Mouse (Mus musculus) kidney, embryonic 15.5 days (tissue): ENCODE measurements at regions not wholly inside any gene's neighbourhood (a gene's known extent, or its start where the extent isn't known, plus 50 kb on each side); places are given as distances from the start of the nearest gene placed in this dataset.

Experiments
- ATAC-seq: fragments of 200-750 bp; cut with Nextera tagmentation; replicated peaks from 2 replicates; pipeline ENCODE4 v1.8.0; 2017; ENCODE audit warnings: moderate TSS enrichment; ENCODE audit not compliant: low FRiP score
- H3K27ac ChIP-seq: fragments of 300-500 bp; sonication (generic); 2 replicates; pipeline ENCODE4 v1.5.1; 2015; ENCODE audit warnings: mild to moderate bottlenecking, inconsistent platforms
- H3K27me3 ChIP-seq: fragments of 300-500 bp; sonication (generic); 2 replicates; pipeline ENCODE4 v1.6.1; 2015; ENCODE audit warnings: inconsistent platforms
- H3K36me3 ChIP-seq: fragments of 300-500 bp; sonication (generic); 2 replicates; pipeline ENCODE4 v1.6.1; 2015; ENCODE audit warnings: inconsistent platforms
- H3K4me1 ChIP-seq: fragments of 300-500 bp; sonication (generic); 2 replicates; pipeline ENCODE4 v1.6.1; 2015; ENCODE audit warnings: inconsistent platforms
- H3K4me2 ChIP-seq: fragments of 300-500 bp; sonication (generic); 2 replicates; pipeline ENCODE4 v1.6.1; 2015; ENCODE audit warnings: moderate library complexity, mild to moderate bottlenecking, inconsistent platforms
- H3K4me3 ChIP-seq: fragments of 300-500 bp; sonication (generic); replicated peaks from 2 replicates; pipeline ENCODE4 v1.5.1; 2015; ENCODE audit warnings: mild to moderate bottlenecking, inconsistent platforms
- H3K9ac ChIP-seq: fragments of 300-500 bp; sonication (generic); 2 replicates; pipeline ENCODE4 v1.6.1; 2015; ENCODE audit warnings: mild to moderate bottlenecking, inconsistent platforms
- H3K9me3 ChIP-seq: fragments of 300-500 bp; sonication (generic); replicated peaks from 2 replicates; pipeline ENCODE4 v1.6.1; 2016; ENCODE audit warnings: inconsistent platforms
- WGBS: fragments of 180-500 bp; shearing (Covaris S2); methylation state at CpG from one replicate; pipeline ENCODE4 v1.1.7; 2015; ENCODE audit warnings: mixed read lengths; 5-methylcytosine and 5-hydroxymethylcytosine counted together

DNA sequence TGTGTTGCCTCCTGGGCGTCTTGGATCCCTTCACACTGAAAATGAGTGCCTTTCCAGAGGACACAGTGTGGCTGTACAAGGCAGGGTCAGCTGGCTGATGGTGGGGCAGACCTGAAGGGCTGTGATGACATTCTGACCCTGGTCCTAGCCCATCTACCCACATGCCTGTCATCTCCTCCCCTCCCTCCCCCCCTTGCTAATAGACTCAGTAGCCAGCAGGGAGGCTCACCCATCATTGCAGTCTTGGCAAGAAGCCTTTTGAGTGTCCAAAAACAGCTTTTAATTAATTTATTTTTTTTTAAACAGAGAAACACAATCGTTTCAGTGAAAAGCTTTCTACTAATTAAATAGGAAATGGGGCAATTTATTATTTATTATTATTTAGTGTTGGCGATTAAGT is 67.0 kb upstream of the Ssx2ip start:
- H3K36me3 ChIP-seq, result no peaks in the 10 kb centered on the region
- H3K9ac ChIP-seq, result no peak overlapping the region
- no peak overlapping the region for H3K4me3 ChIP-seq
- no peaks in the 10 kb centered on the region for H3K27me3 ChIP-seq
- peaks cover 10% of the 10 kb centered on the region for H3K4me1 ChIP-seq
- no peak overlapping the region for H3K27ac ChIP-seq
- ATAC-seq, result no peak
- peak overlapping the region; percentile 52 for H3K4me2 ChIP-seq
- H3K9me3 ChIP-seq, result no peaks in the 10 kb centered on the region
- WGBS, result 45% methylated on average over 3 of the region's 3 CpGs

DNA sequence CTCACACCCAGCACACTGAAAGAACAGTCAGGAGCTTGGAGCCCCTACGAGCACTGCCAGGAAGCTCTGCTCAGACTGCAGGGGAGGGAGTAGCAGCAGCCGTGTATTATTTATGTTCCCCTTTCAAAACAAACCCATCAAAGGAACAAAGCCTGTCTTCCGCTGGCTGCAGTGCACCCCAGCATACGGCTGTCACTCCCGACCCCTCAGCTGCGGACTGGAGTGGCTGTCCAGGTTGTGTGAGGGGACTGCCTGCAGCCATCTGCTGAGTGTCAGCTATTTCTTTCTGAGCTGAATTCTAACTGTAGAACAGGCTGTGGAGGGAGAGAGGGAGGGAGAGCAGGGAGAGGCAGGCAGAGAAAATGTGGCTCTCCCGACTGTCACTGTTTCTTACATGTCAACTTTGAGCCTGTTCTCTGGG is 66.6 kb upstream of the Ssx2ip start:
- H3K4me2 ChIP-seq, result peak overlapping the region; percentile 52
- peaks cover 10% of the 10 kb centered on the region for H3K4me1 ChIP-seq
- H3K9ac ChIP-seq, result no peak overlapping the region
- no peak; the same call in 1 of the 2 replicates for ATAC-seq
- H3K36me3 ChIP-seq, result no peaks in the 10 kb centered on the region
- 6% methylated on average over 7 of the region's 7 CpGs for WGBS
- H3K4me3 ChIP-seq, result peak overlapping the region; percentile 25
- H3K9me3 ChIP-seq, result no peaks in the 10 kb centered on the region
- no peaks in the 10 kb centered on the region for H3K27me3 ChIP-seq
- H3K27ac ChIP-seq, result peak overlapping the region; percentile 59; the same call in 1 of the 2 replicates

DNA sequence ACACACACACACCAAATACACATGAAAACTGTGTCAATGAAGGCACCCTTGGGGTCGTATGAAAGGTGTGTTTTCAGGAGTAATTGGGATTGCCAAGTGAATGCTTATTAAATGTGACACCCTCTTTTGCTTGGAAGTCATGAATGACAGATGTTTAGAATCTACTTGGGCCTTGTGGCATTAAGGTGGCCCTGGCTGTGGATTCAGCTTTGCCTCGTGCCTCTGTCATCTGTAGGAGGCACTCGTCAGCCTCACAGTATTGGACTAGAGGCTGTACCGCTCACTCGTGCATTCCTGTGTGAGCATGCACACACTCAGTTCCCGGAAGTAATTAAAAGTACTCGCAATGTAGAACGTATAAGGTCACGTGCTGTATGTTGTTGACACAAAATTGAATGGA is 66.0 kb upstream of the Ssx2ip start:
- Histone ChIP-seq H3K4me3 (no peak overlapping the region), H3K27ac (no peak overlapping the region), H3K9ac (no peak overlapping the region), H3K36me3 (no peaks in the 10 kb centered on the region), H3K4me2 (no peak overlapping the region), H3K9me3 (no peaks in the 10 kb centered on the region), H3K4me1 (peaks cover 10% of the 10 kb centered on the region), H3K27me3 (no peaks in the 10 kb centered on the region)
- ATAC-seq, result no peak
- WGBS, result 76% methylated on average over 9 of the region's 9 CpGs

DNA sequence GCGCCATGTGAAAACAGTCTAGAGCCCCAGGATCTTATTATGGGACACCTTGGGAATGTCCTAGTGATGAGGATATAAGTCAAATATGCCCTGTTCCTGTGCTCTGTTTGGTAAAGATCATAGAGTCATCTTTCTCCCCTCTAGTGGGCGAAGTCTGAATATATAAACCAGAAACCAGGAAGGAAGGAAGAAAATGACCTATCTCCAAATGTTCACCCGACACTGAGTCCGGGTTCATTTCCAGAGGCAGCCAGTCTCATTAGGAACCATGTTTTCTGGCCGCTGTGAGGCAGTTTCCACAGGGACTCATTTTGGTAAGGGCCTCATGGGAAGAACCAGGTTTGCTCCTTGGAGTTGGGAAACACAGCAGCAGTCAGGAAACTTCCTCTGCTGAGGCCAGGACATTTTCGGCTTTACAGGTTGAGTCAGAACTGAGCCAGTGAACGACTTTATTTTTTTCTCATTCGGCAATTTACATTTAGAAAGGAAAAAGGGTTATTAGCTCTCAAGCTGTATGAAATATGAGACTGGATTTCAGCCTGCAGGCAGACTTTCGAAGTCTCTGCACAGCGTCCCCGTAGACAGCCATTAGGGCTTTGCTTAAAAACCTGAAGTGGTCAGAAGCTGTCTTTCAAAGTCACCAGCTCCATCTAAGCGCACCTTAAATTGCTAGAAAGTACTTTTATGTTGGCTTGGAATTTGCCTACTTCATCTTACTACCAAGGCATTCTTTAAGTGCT is 64.0 kb upstream of the Ssx2ip start:
- Histone ChIP-seq H3K4me1 (peaks cover 13% of the 10 kb centered on the region), H3K4me2 (no peak overlapping the region), H3K27ac (no peak overlapping the region), H3K27me3 (no peaks in the 10 kb centered on the region), H3K4me3 (no peak overlapping the region), H3K36me3 (no peaks in the 10 kb centered on the region), H3K9me3 (no peaks in the 10 kb centered on the region), H3K9ac (no peak overlapping the region)
- 63% methylated on average over 12 of the region's 12 CpGs for WGBS
- no peak for ATAC-seq

DNA sequence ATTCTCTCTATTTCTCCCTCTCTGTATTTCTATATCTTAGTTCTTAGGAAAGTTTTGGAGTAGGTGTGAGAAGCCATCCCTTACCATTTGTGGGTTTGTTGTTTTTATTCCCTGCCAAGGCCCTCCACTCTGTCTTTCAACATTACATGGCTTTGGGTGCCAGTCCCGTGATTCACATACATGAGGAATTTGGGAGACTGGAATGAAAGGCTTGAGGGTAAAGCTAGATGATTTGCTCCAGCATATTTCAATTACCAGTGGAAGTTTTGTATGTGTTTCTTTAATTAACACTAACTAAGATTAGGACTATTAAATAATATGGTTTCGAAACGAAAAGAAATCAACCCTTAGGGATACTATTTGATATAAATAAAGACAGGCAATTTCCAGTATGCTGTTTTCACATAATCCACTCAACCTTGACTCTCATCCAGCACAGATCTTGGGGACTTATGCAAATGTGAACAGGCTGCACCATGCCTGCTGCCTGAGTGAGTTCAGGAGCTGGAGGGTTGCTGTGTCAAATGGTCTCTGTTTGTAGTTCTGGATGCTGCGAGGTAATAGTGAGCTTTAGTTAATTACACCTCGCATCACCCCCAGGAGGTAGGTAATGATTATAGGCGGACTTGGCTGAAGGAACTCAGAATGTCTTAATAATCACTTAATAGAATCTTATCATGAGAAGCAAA is 62.6 kb upstream of the Ssx2ip start:
- no peaks in the 10 kb centered on the region for H3K9me3 ChIP-seq
- no peak overlapping the region for H3K27ac ChIP-seq
- no peaks in the 10 kb centered on the region for H3K36me3 ChIP-seq
- no peak overlapping the region for H3K9ac ChIP-seq
- no peak overlapping the region for H3K4me2 ChIP-seq
- no peak overlapping the region for H3K4me3 ChIP-seq
- no peak for ATAC-seq
- H3K27me3 ChIP-seq, result no peaks in the 10 kb centered on the region
- peaks cover 14% of the 10 kb centered on the region for H3K4me1 ChIP-seq
- WGBS, result 68% methylated on average over 6 of the region's 6 CpGs

DNA sequence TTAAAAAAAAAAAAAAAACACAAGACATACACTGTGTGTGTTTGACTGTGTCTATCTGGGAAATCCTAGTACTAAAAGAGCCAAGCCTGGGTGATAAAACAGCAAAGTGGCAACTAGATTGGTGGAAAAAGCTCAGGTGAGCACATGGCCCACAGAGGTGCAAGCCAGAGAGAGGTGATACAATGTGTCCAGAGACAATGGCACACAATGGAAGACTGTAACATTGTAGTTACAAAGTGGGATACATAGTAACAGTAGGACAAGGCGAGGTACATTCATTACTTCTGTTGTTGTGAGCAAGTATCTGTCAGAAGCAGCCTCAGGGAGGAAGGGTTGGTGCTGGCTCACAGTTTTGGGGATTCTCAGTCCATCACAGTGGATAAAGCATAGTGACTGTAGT is 61.7 kb upstream of the Ssx2ip start:
- H3K9me3 ChIP-seq, result no peaks in the 10 kb centered on the region
- 80% methylated on average over 1 of the region's 1 CpGs for WGBS
- peaks cover 10% of the 10 kb centered on the region for H3K4me1 ChIP-seq
- H3K36me3 ChIP-seq, result no peaks in the 10 kb centered on the region
- no peaks in the 10 kb centered on the region for H3K27me3 ChIP-seq
- no peak overlapping the region for H3K9ac ChIP-seq
- no peak overlapping the region for H3K27ac ChIP-seq
- no peak overlapping the region for H3K4me3 ChIP-seq
- ATAC-seq, result no peak
- H3K4me2 ChIP-seq, result no peak overlapping the region

DNA sequence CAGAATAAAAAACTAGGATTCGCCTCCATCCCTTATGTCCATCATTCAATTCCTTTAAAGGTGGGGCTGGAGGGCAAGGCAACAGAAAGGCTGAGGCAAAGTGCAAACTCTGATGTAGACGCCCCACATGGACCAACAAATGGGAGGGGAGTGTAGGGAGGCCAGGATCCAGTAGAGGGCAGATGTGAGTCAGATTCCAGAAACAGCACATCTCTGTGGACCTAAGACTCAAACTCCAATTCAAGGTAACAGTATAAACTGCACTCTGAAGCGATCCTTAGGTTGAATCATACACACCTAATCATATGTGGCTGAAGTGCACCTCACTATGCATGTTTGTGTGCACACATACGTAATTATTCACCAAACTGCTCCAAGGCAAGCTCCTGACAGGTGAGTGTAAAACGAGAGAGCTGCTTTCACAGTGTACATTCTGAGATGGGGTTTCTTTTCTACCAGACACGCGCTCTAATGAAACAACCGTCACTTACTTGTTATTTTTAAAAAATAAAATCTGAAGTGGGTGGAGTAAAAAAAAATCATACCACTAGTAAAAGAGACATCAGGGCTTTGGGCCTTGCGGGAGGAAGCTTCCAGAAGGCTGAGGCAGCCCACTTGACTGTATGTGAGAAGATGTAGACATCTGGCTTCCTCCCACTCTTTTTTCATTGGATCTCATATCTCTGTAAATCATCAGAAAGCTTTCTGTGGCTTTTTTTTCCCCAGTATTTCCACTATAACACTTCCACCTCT is 60.6 kb upstream of the Ssx2ip start:
- no peak overlapping the region for H3K4me2 ChIP-seq
- H3K4me1 ChIP-seq, result peaks cover 4% of the 10 kb centered on the region; the same call in 1 of the 2 replicates
- H3K9ac ChIP-seq, result no peak overlapping the region
- H3K4me3 ChIP-seq, result no peak overlapping the region
- ATAC-seq, result 0 out of 2 replicates have a peak, but pooled peaks have one; percentile 30
- 59% methylated on average over 9 of the region's 9 CpGs for WGBS
- H3K36me3 ChIP-seq, result no peaks in the 10 kb centered on the region
- H3K9me3 ChIP-seq, result no peaks in the 10 kb centered on the region
- H3K27ac ChIP-seq, result no peak overlapping the region
- H3K27me3 ChIP-seq, result no peaks in the 10 kb centered on the region

DNA sequence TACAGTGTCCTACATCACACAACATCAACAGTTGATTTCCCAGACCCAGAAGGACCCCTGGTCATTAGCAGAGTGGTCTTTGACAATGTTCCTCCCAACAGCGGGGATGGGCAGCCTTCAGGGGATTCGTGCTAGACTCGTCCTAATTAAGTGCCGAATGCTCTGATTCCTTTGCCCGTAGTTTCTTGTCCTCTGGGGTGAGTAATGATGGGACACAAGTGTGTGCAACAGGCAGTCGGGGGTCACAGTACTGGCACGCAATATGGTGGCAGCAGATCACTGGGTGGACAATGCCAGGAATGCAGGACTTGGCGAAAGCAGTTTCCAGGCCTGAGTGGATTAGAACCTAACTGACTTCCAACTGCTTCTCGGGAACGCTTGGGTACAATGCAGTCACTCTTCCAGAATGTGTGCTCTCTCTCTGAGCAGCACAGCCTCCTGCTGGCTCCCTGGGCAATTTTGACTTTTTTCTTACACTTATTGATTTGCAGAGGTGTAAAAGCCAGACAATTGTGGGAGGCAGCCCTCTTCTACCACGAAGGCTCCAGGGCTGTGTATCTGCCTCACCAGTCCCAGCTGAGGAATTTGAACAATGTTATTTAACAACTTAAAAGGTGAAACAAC is 59.9 kb upstream of the Ssx2ip start:
- no peak overlapping the region for H3K9ac ChIP-seq
- no peaks in the 10 kb centered on the region for H3K9me3 ChIP-seq
- no peak overlapping the region for H3K4me3 ChIP-seq
- H3K4me2 ChIP-seq, result no peak overlapping the region
- no peaks in the 10 kb centered on the region for H3K27me3 ChIP-seq
- H3K4me1 ChIP-seq, result peaks cover 4% of the 10 kb centered on the region; the same call in 1 of the 2 replicates
- 82% methylated on average over 11 of the region's 11 CpGs for WGBS
- ATAC-seq, result no peak
- no peak overlapping the region for H3K27ac ChIP-seq
- no peaks in the 10 kb centered on the region for H3K36me3 ChIP-seq

DNA sequence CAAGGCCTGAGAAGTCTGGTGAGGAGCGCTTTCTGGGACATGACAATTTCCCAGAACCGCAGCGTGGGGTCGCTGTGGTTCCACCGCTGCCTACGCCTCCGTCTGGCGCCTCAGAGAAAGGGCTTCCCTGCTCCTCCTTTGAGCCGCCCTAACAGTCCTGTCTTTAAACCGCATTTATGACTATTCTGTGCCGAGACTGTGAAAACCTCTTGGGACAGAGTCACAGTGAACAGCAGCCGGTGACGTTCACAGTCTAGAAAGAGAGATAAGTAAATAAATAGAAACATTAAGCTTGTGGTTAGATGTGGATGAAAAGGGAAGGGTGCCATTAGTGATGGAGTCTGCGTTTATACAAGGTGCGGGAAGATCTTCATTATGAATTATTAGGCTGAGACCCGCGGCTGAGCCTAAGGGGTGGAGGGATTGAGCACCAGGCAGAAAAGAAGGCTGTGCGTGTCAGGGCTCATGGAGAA is 59.1 kb upstream of the Ssx2ip start:
- Histone ChIP-seq H3K36me3 (no peaks in the 10 kb centered on the region), H3K4me2 (peak overlapping the region; percentile 53), H3K4me3 (peak overlapping the region; percentile 23), H3K4me1 (peaks cover 4% of the 10 kb centered on the region; the same call in 1 of the 2 replicates), H3K9ac (no peak overlapping the region), H3K9me3 (no peaks in the 10 kb centered on the region), H3K27me3 (no peaks in the 10 kb centered on the region), H3K27ac (no peak overlapping the region)
- peak; percentile 81 for ATAC-seq
- 6% methylated on average over 18 of the region's 18 CpGs for WGBS

DNA sequence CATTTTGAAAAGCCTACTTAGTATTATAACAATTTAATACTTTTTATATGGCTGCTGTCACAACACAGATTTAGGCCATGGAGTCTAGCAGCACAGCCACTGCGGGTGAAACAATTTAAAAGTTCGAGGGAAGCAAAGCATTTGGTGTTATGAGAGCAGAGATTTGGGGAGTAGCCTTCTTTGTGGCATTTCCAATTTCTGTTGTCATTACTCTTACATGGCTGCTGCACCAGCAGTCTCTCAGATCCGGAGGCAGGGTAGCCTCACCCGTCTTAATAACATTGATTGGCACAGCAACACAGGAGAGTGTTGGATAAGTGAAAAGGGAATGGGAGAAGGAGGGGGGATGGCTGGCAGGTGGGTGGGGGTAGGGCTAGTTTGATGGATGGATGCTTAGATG is 58.5 kb upstream of the Ssx2ip start:
- H3K27ac ChIP-seq, result no peak overlapping the region
- H3K27me3 ChIP-seq, result no peaks in the 10 kb centered on the region
- H3K4me2 ChIP-seq, result peak overlapping the region; percentile 53; the same call in 1 of the 2 replicates
- no peaks in the 10 kb centered on the region for H3K9me3 ChIP-seq
- ATAC-seq, result no peak
- no peaks in the 10 kb centered on the region for H3K36me3 ChIP-seq
- 74% methylated on average over 4 of the region's 4 CpGs for WGBS
- H3K4me1 ChIP-seq, result peaks cover 4% of the 10 kb centered on the region; the same call in 1 of the 2 replicates
- H3K9ac ChIP-seq, result no peak overlapping the region
- H3K4me3 ChIP-seq, result no peak overlapping the region

DNA sequence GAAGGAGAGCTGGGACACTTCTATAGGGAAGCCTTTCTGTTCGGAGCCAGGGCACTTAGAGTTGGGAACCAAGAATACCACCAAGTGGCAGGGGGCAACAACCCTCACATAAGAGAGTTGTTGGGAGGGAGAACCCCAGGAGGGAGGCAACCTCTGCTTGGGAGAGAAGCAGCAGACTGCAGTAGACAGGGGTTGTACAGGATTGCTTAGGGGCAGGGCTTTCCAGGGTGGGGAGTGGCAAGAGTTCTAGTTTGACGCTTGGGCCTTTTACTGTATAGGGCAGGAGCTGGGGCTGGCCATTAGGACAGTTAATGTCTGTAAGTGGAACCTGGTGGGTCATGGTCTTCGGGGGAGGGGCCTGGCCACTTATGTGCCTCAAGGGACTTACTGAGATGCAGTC is 57.1 kb upstream of the Ssx2ip start:
- Histone ChIP-seq H3K9ac (no peak overlapping the region), H3K36me3 (no peaks in the 10 kb centered on the region), H3K27ac (no peak overlapping the region), H3K4me1 (peaks cover 4% of the 10 kb centered on the region; the same call in 1 of the 2 replicates), H3K4me2 (no peak overlapping the region), H3K4me3 (no peak overlapping the region), H3K27me3 (no peaks in the 10 kb centered on the region), H3K9me3 (no peaks in the 10 kb centered on the region)
- no peak for ATAC-seq
- 80% methylated on average over 3 of the region's 3 CpGs for WGBS
